Mouse (Mus musculus) olfactory bulb, adult 2 months (tissue): ENCODE measurements around the gene Appl2.

ENCODE experiments used
- CTCF ChIP-seq: fragments of 200-500 bp; IDR thresholded peaks from 2 replicates; pipeline ENCODE4 v1.5.1; 2012; ENCODE audit warnings: low read depth, mild to moderate bottlenecking, low read length, moderate library complexity; ENCODE audit not compliant: insufficient read depth
- POLR2A ChIP-seq: fragments of 200-500 bp; IDR thresholded peaks from 2 replicates; pipeline ENCODE4 v1.6.1; 2012; ENCODE audit warnings: mild to moderate bottlenecking, low read depth, low read length, moderate library complexity; ENCODE audit not compliant: insufficient read depth

DNA sequence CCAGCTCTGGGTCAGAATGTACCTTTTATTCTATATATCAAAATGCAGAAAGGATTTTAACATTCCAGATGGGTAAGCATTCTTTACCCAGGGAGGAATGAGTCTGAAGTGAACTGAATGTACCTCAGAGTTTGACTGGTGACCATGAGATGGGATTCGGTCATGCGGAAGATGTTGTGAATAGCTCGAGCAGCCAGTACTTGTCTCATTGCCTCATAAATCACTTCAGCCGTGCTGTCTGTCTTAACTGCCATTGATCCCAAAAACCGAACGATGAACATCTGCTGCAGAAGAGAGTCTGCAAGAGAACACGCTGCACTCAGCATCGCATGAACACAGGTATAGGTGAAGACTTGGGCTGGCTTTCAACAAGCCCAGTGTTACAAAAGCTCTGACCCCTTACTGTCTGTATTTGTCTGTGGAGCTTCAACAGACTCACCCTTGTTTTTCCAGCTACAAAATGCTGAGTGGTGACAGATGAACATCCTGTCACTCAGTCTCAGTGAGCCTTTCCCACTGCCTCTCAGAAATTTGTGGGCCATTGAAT, 42.8 kb downstream of the Appl2 start:
- TF ChIP-seq CTCF: no peak
- no peak for TF ChIP-seq POLR2A
